Mouse (Mus musculus): Measurements from ENCODE around the gene Cog5.

- no peak for TF ChIP-seq TBP (IDR thresholded peaks at IDR 0.05; ENCODE audit: low read depth, low read length)
- TF ChIP-seq CTCF (IDR thresholded peaks at IDR 0.05 in 2 of 3, conservative IDR thresholded peaks at IDR 0.05 in 1 of 3; ENCODE audit: control insufficient read depth in 1 of 3, insufficient read depth in 1 of 3, low read depth in 2 of 3, low read length in 3 of 3, poor library complexity in 1 of 3, severe bottlenecking in 1 of 3): no peak
- no peak for TF ChIP-seq SIN3A (IDR thresholded peaks at IDR 0.05; ENCODE audit: low read length)
- no peak for TF ChIP-seq ZNF384 (IDR thresholded peaks at IDR 0.05; ENCODE audit: low read depth, low read length)
- TF ChIP-seq EP300 (IDR thresholded peaks at IDR 0.05; ENCODE audit: low read depth in 1 of 2, low read length in 2 of 2): no peak
- no peak for TF ChIP-seq ELF1 (IDR thresholded peaks at IDR 0.05; ENCODE audit: low read depth, low read length)
- TF ChIP-seq TAL1 (IDR thresholded peaks at IDR 0.05; ENCODE audit: low read length): no peak
- TF ChIP-seq POLR2AphosphoS2 (IDR thresholded peaks at IDR 0.05; ENCODE audit: low read length): no peak
- no peak for TF ChIP-seq MAZ (IDR thresholded peaks at IDR 0.05; ENCODE audit: low read depth, low read length)
- no peak for TF ChIP-seq GATA1 (IDR thresholded peaks at IDR 0.05; ENCODE audit: low read depth, low read length)
- TF ChIP-seq POLR2A (IDR thresholded peaks at IDR 0.05; ENCODE audit: control insufficient read depth in 1 of 2, insufficient read depth in 1 of 2, low read depth in 1 of 2, low read length in 2 of 2, poor library complexity in 1 of 2): no peak
Observed at GRCm38 (mm10) chr12:31635240-31635607, 19.4 kb upstream of the Cog5 start.
